Mouse (Mus musculus) v-Abl transformed pro-B cells (cell line): Measurements from ENCODE around the gene Slc7a7.

Experiments used
- in situ Hi-C, 2 experiments: fragments of 400-800 bp; cut with MboI; formaldehyde crosslinking; loops; one replicate each; pipeline ENCODE4 v1.15.1; 2025; ENCODE audit not compliant: unreplicated experiment in 2 of 2

Slc7a7 gene

GRCm38 (mm10) chr14:54385968-54386618, 31.5 kb downstream of the Slc7a7 start:
- in situ Hi-C loops, result no loop called here

- in situ Hi-C loops, result no loop called here
Observed at GRCm38 (mm10) chr14:54384396-54384795, 33.2 kb downstream of the Slc7a7 start.

- in situ Hi-C loops, result no loop called here
Observed at GRCm38 (mm10) chr14:54383355-54383771, 34.2 kb downstream of the Slc7a7 start.

- in situ Hi-C loops, result no loop called here
Observed at GRCm38 (mm10) chr14:54382641-54383040, 34.9 kb downstream of the Slc7a7 start.

- in situ Hi-C loops, result no loop called here
Observed at GRCm38 (mm10) chr14:54381816-54382215, 35.8 kb downstream of the Slc7a7 start.

- in situ Hi-C loops, result no loop called here
Observed at GRCm38 (mm10) chr14:54380616-54381015, 37.0 kb downstream of the Slc7a7 start.

- in situ Hi-C loops, result no loop called here
Observed at GRCm38 (mm10) chr14:54379571-54379970, 38.0 kb downstream of the Slc7a7 start.

GRCm38 (mm10) chr14:54377166-54377565, 40.4 kb downstream of the Slc7a7 start:
- in situ Hi-C loops, result no loop called here

- in situ Hi-C loops, result no loop called here
Observed at GRCm38 (mm10) chr14:54375916-54376315, 41.7 kb downstream of the Slc7a7 start.

- in situ Hi-C loops, result no loop called here
Observed at GRCm38 (mm10) chr14:54372923-54373322, 44.7 kb downstream of the Slc7a7 start.

GRCm38 (mm10) chr14:54371460-54371859, 46.1 kb downstream of the Slc7a7 start:
- in situ Hi-C loops, result no loop called here

GRCm38 (mm10) chr14:54370595-54370994, 47.0 kb downstream of the Slc7a7 start:
- in situ Hi-C loops, result no loop called here

- in situ Hi-C loops, result loop anchor here (5.0 to 10.0 kb wide), 2 partner anchors 48 to 125 kb away; partner anchors contain the start of gene Slc7a7 (in 1 of the 2)
Observed at GRCm38 (mm10) chr14:54369372-54369771, 48.2 kb downstream of the Slc7a7 start.

GRCm38 (mm10) chr14:54367429-54368060, 50.0 kb downstream of the Slc7a7 start:
- in situ Hi-C loops, result loop anchor here (5.0 to 10.0 kb wide), 2 partner anchors 50 to 123 kb away; partner anchors contain the start of gene Slc7a7 (in 1 of the 2)

- in situ Hi-C loops, result loop anchor here (5.0 to 10.0 kb wide), 2 partner anchors 51 to 122 kb away; partner anchors contain the start of gene Slc7a7 (in 1 of the 2)
Observed at GRCm38 (mm10) chr14:54366581-54366980, 51.0 kb downstream of the Slc7a7 start.

GRCm38 (mm10) chr14:54365026-54365645, 52.4 kb downstream of the Slc7a7 start:
- in situ Hi-C loops, result loop anchor here (5.0 to 10.0 kb wide), 2 partner anchors 52 to 120 kb away; partner anchors contain the start of gene Slc7a7 (in 1 of the 2)

- in situ Hi-C loops, result loop anchor here in 1 of 2 experiments (10.0 kb wide), 1 partner anchor 118 kb away; no protein-coding TSS in a partner anchor
Observed at GRCm38 (mm10) chr14:54363156-54363555, 54.4 kb downstream of the Slc7a7 start.

- in situ Hi-C loops, result loop anchor here in 1 of 2 experiments (10.0 kb wide), 1 partner anchor 116 kb away; no protein-coding TSS in a partner anchor
Observed at GRCm38 (mm10) chr14:54360577-54361340, 56.8 kb downstream of the Slc7a7 start, which contains the start of gene Oxa1l. TSS of gene Oxa1l (plus strand) at chr14:54360834.

- in situ Hi-C loops, result no loop called here
Observed at GRCm38 (mm10) chr14:54354406-54354805, 63.2 kb downstream of the Slc7a7 start.

- in situ Hi-C loops, result no loop called here
Observed at GRCm38 (mm10) chr14:54352314-54352713, 65.3 kb downstream of the Slc7a7 start.
